Mouse (Mus musculus) neural tube, embryonic 11.5 days (tissue): Measurements from ENCODE around the gene Lysmd3. TPM values are rescaled to one million over a fixed set of nuclear protein-coding genes. Genes with fewer than 3 reads are reported as not detected.

Source experiments
- ATAC-seq: fragments of 200-750 bp; cut with Nextera tagmentation; 2 replicates; pipeline ENCODE4 v1.8.0; 2017; ENCODE audit warnings: moderate number of reproducible peaks, mild to moderate bottlenecking, moderate TSS enrichment, moderate library complexity; ENCODE audit not compliant: insufficient read depth, low FRiP score, low TSS enrichment
- DNase-seq: peaks from one replicate; pipeline ENCODE4 v3.0.0-alpha.2; 2015; ENCODE audit warnings: low spot score
- H3K27ac ChIP-seq: fragments of 300-500 bp; sonication (generic); 2 replicates; pipeline ENCODE4 v1.5.1; 2014; ENCODE audit warnings: low read depth, mild to moderate bottlenecking, low read length
- H3K27me3 ChIP-seq: fragments of 300-500 bp; sonication (generic); 2 replicates; pipeline ENCODE4 v1.6.1; 2014; ENCODE audit warnings: mild to moderate bottlenecking, low read length, mixed read lengths; ENCODE audit not compliant: control insufficient read depth, insufficient read depth
- H3K36me3 ChIP-seq: fragments of 300-500 bp; sonication (generic); 2 replicates; pipeline ENCODE4 v1.6.1; 2014; ENCODE audit warnings: mild to moderate bottlenecking, low read length, moderate library complexity, mixed read lengths; ENCODE audit not compliant: control insufficient read depth, insufficient read depth
- H3K4me1 ChIP-seq: fragments of 300-500 bp; sonication (generic); 2 replicates; pipeline ENCODE4 v1.6.1; 2014; ENCODE audit warnings: low read length, mixed read lengths; ENCODE audit not compliant: control insufficient read depth, insufficient read depth
- H3K4me2 ChIP-seq: fragments of 300-500 bp; sonication (generic); 2 replicates; pipeline ENCODE4 v1.6.1; 2014; ENCODE audit warnings: low read depth, mild to moderate bottlenecking, moderate library complexity
- H3K4me3 ChIP-seq: fragments of 300-500 bp; sonication (generic); 2 replicates; pipeline ENCODE4 v1.5.1; 2014; ENCODE audit warnings: low read depth, low read length
- H3K9ac ChIP-seq: fragments of 300-500 bp; sonication (generic); 2 replicates; pipeline ENCODE4 v1.6.1; 2014; ENCODE audit warnings: mild to moderate bottlenecking, low read length
- H3K9me3 ChIP-seq: fragments of 300-500 bp; sonication (generic); 2 replicates; pipeline ENCODE4 v1.6.1; 2016; ENCODE audit warnings: low read length; ENCODE audit not compliant: control insufficient read depth
- WGBS: fragments of 180-500 bp; shearing (Covaris S2); extraction: QIAGEN DNeasy Blood & Tissue Kit; methylation state at CpG from one replicate; pipeline ENCODE4 v1.1.7; 2014; 5-methylcytosine and 5-hydroxymethylcytosine counted together
- polyA plus RNA-seq: library from polyadenylated mRNA; unstranded; fragments of >200 nt; fragmentation: Nextera tagmentation; extraction: Ambion mirVana; gene quantifications from 2 replicates; pipeline ENCODE4 v1.2.1, GENCODE M21; 2014

The Lysmd3 gene
- polyA plus RNA-seq, 1 experiment from 2014 or later = 39.5 TPM

- Histone ChIP-seq H3K36me3 (no peaks in the 10 kb centered on the region), H3K9me3 (no peaks in the 10 kb centered on the region), H3K4me1 (peaks cover 3% of the 10 kb centered on the region; the same call in 1 of the 2 replicates), H3K27me3 (no peaks in the 10 kb centered on the region), H3K27ac (peak overlapping the region; percentile 77; the same call in 1 of the 2 replicates), H3K9ac (peak overlapping the region; percentile 61), H3K4me2 (peak overlapping the region; percentile 94), H3K4me3 (peak overlapping the region; percentile 77)
- WGBS = under 1% methylated on average over 42 of the region's 42 CpGs
- DNase-seq (peak; percentile 36), ATAC-seq (peak; percentile 68)
These were observed 54.3 kb downstream of the Lysmd3 start for GRCm38 (mm10) chr13:81711546-81712371.

GRCm38 (mm10) chr13:81713896-81714295, 56.4 kb downstream of the Lysmd3 start:
- DNase-seq (no peak), ATAC-seq (no peak)
- H3K9ac ChIP-seq = no peak overlapping the region
- no peaks in the 10 kb centered on the region for H3K9me3 ChIP-seq
- no peak overlapping the region for H3K27ac ChIP-seq
- H3K27me3 ChIP-seq = no peaks in the 10 kb centered on the region
- WGBS = 95% methylated on average over 1 of the region's 1 CpGs
- no peak overlapping the region for H3K4me3 ChIP-seq
- peaks cover 3% of the 10 kb centered on the region; the same call in 1 of the 2 replicates for H3K4me1 ChIP-seq
- no peak overlapping the region for H3K4me2 ChIP-seq
- H3K36me3 ChIP-seq = no peaks in the 10 kb centered on the region

Other genes with a start within 250 kb of the Lysmd3 start
- 35.1 and 38.8 TPM in 2 replicates for gene Adgrv1, start 24.5 kb upstream of the Lysmd3 start, polyA plus RNA-seq
- gene Polr3g, start 53.4 kb downstream of the Lysmd3 start, polyA plus RNA-seq = 10.4 and 13.3 TPM in 2 replicates
- 11.5 and 12.3 TPM in 2 replicates for gene Mblac2, start 53.7 kb downstream of the Lysmd3 start, polyA plus RNA-seq
- 246 and 267 TPM in 2 replicates for gene Cetn3, start 125.4 kb downstream of the Lysmd3 start, polyA plus RNA-seq